Mouse (Mus musculus) neutrophil, adult 83 days (primary cell): ENCODE results near the gene Mmrn2. TPM values are rescaled to one million over a fixed set of nuclear protein-coding genes. Genes with fewer than 3 reads are reported as not detected.

Source experiments
- total RNA-seq, 2 experiments: library from RNA; stranded (reverse); gene quantifications; one replicate each; pipeline ENCODE4 v1.2.4; 2023

The Mmrn2 gene
- under 1 TPM in 1 of 2 experiments, not detected in 1; 0.26 TPM for total RNA-seq

GRCm38 (mm10) chr14:34375415-34375904 lies at the start of gene Mmrn2:
Gene Mmrn2, plus strand, starts transcription at chr14:34375465.

GRCm38 (mm10) chr14:34355301-34355700 lies 20.0 kb upstream of the Mmrn2 start, which contains the start of gene Fam25c:
Gene Fam25c, minus strand, starts transcription at chr14:34355433.

GRCm38 (mm10) chr14:34374577-34374976 lies 688 bp upstream of the Mmrn2 start, which contains the start of gene Sncg:
Gene Sncg, minus strand, starts transcription at chr14:34374789.

Other genes with a start within 250 kb of the Mmrn2 start
- gene Npy4r, start 223.0 kb upstream of the Mmrn2 start, total RNA-seq = not detected
- gene Gprin2, start 173.8 kb upstream of the Mmrn2 start, total RNA-seq = not detected
- gene Syt15, start 155.9 kb upstream of the Mmrn2 start, total RNA-seq = not detected
- 1 to 10 TPM; 8.6 to 9.2 TPM for gene Shld2, start 65.0 kb upstream of the Mmrn2 start, total RNA-seq
- 100 to 1,000 TPM; 219 to 235 TPM for gene Glud1, start 64.7 kb upstream of the Mmrn2 start, total RNA-seq
- not detected for gene Fam25c, start 20.0 kb upstream of the Mmrn2 start, total RNA-seq
- gene Sncg, start 676 bp upstream of the Mmrn2 start, total RNA-seq = not detected
- 10 to 100 TPM; 11.5 to 16.0 TPM for gene Bmpr1a, start 127.9 kb downstream of the Mmrn2 start, total RNA-seq
- not detected for gene 9230112D13Rik, start 147.3 kb downstream of the Mmrn2 start, total RNA-seq
- not detected for gene Ldb3, start 213.2 kb downstream of the Mmrn2 start, total RNA-seq
- not detected for gene Opn4, start 224.7 kb downstream of the Mmrn2 start, total RNA-seq